Mouse (Mus musculus) layer of hippocampus, adult 2 months (tissue): ENCODE data around the gene Nfib. TPM values are rescaled to one million over a fixed set of nuclear protein-coding genes. Genes with fewer than 3 reads are reported as not detected.

Source experiments
- DNase-seq, 2 experiments: peaks; one replicate each; pipeline ENCODE4 v3.0.0; 2022; ENCODE audit warnings: low spot score in 2 of 2
- H3K27ac ChIP-seq: fragments of 200-600 bp; 2 replicates; pipeline ENCODE4 v1.8.1; 2022
- H3K4me3 ChIP-seq: fragments of 200-600 bp; 2 replicates; pipeline ENCODE4 v1.8.1; 2022; ENCODE audit warnings: mild to moderate bottlenecking
- CTCF ChIP-seq: fragments of 200-600 bp; conservative IDR thresholded peaks from 2 replicates; pipeline ENCODE4 v1.8.1; 2022; ENCODE audit warnings: antibody characterized with exemption, mild to moderate bottlenecking, moderate library complexity
- total RNA-seq, 2 experiments: library from RNA; stranded (reverse); gene quantifications; 2 replicates each; pipeline ENCODE4 v1.2.3; 2021

The Nfib gene
- total RNA-seq, 2 experiments from 2014 or later = 174 to 186 TPM

GRCm38 (mm10) chr4:82553658-82554057 is 151.9 kb downstream of the Nfib start:
- H3K4me3 ChIP-seq = no peak overlapping the region
- DNase-seq = no peak
- TF ChIP-seq CTCF = no peak
- H3K27ac ChIP-seq = no peak overlapping the region

GRCm38 (mm10) chr4:82552238-82552637 is 153.3 kb downstream of the Nfib start:
- H3K4me3 ChIP-seq = no peak overlapping the region
- DNase-seq = no peak
- H3K27ac ChIP-seq = no peak overlapping the region
- no peak for TF ChIP-seq CTCF

GRCm38 (mm10) chr4:82549762-82550380 is 155.7 kb downstream of the Nfib start:
- no peak for DNase-seq
- H3K4me3 ChIP-seq = no peak overlapping the region
- H3K27ac ChIP-seq = 0 out of 2 replicates have a peak overlapping the region, but pooled peaks have one; percentile 33
- no peak for TF ChIP-seq CTCF

- Histone ChIP-seq H3K27ac (no peak overlapping the region), H3K4me3 (no peak overlapping the region)
- DNase-seq = no peak
- no peak for TF ChIP-seq CTCF
Observed at GRCm38 (mm10) chr4:82548247-82548646, 157.3 kb downstream of the Nfib start.

- Histone ChIP-seq H3K4me3 (no peak overlapping the region), H3K27ac (peak overlapping the region; percentile 99; the same call in 1 of the 2 replicates)
- TF ChIP-seq CTCF = no peak
- DNase-seq = no peak
Observed at GRCm38 (mm10) chr4:82543936-82544335, 161.6 kb downstream of the Nfib start.

- H3K4me3 ChIP-seq = no peak overlapping the region
- no peak for DNase-seq
- TF ChIP-seq CTCF = no peak
- H3K27ac ChIP-seq = peak overlapping the region; percentile 99
Observed at GRCm38 (mm10) chr4:82543398-82543740, 162.2 kb downstream of the Nfib start.

GRCm38 (mm10) chr4:82542656-82543397 is 162.7 kb downstream of the Nfib start:
- no peak overlapping the region for H3K4me3 ChIP-seq
- DNase-seq = peak in 1 of 2 experiments; percentile 30
- TF ChIP-seq CTCF = no peak
- H3K27ac ChIP-seq = peak overlapping the region; percentile 99

GRCm38 (mm10) chr4:82541894-82542510 is 163.5 kb downstream of the Nfib start:
- peak; percentile 80 to 86 for DNase-seq
- H3K4me3 ChIP-seq = no peak overlapping the region
- H3K27ac ChIP-seq = peak overlapping the region; percentile 99
- TF ChIP-seq CTCF = peak; percentile 93

GRCm38 (mm10) chr4:82540466-82540990 is 165.0 kb downstream of the Nfib start:
- TF ChIP-seq CTCF = no peak
- Histone ChIP-seq H3K27ac (peak overlapping the region; percentile 99), H3K4me3 (no peak overlapping the region)
- no peak for DNase-seq

- no peak for DNase-seq
- Histone ChIP-seq H3K4me3 (no peak overlapping the region; the same call in 1 of the 2 replicates), H3K27ac (peak overlapping the region; percentile 99)
- no peak for TF ChIP-seq CTCF
Observed at GRCm38 (mm10) chr4:82540048-82540410, 165.5 kb downstream of the Nfib start.

GRCm38 (mm10) chr4:82539406-82540047 is 166.0 kb downstream of the Nfib start:
- Histone ChIP-seq H3K4me3 (peak overlapping the region; percentile 36), H3K27ac (peak overlapping the region; percentile 99)
- no peak for TF ChIP-seq CTCF
- no peak for DNase-seq

GRCm38 (mm10) chr4:82538815-82539214 is 166.7 kb downstream of the Nfib start:
- TF ChIP-seq CTCF = no peak
- no peak for DNase-seq
- H3K27ac ChIP-seq = peak overlapping the region; percentile 99
- peak overlapping the region; percentile 62 for H3K4me3 ChIP-seq
